In the genomic region with DNA sequence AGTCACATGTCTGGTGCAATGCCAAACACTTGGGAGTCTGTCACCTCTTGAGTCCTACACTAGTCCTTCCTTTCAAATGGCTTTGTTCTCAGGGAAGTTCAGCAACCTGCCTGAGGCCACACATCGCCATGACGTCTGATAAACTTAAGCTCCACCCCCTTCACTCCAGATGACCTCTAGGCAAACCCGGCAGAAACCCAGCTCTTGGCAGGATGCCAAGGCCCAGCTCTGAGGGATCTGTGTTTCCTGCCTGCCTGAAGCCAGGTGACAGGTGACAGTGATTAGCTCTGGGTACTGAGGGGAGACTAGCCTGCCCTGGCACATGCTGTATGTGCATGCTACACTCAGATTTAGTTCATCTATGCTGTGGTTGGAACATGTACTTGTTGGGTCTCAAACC, we compare ENCODE assay signal across 8 mouse cellular contexts. TPM values are rescaled to one million over a fixed set of nuclear protein-coding genes. Genes with fewer than 3 reads are reported as not detected.
DNase-seq lines count a peak whose midpoint lies in the region; ATAC-seq lines count a peak whose summit lies in the region.
"Had no signal": no experiment of that assay in that cellular context is flagged by ENCODE, and none has a peak within 500 bp of the region (broad histone marks: within the 10 kb centered on the region; RNA-seq: fewer than 3 reads in every experiment).

No protein-coding gene starts in this region.

- H3K27me3 ChIP-seq in limb, embryonic 12.5 days = no peaks in the 10 kb centered on the region
- H3K27me3 ChIP-seq in hindbrain, embryonic 11.5 days (ENCODE audit: control insufficient read depth, insufficient read depth, low read length) = no peaks in the 10 kb centered on the region
- H3K27me3 ChIP-seq: neural tube, embryonic 12.5 days had no signal

- no peak overlapping the region for H3K4me3 ChIP-seq in limb, embryonic 12.5 days (replicated peaks)
- H3K4me3 ChIP-seq in hindbrain, embryonic 11.5 days (ENCODE audit: low read depth, low read length) = no peak overlapping the region
- H3K4me3 ChIP-seq: neural tube, embryonic 12.5 days had no signal

- H3K9me3 ChIP-seq in limb, embryonic 12.5 days = no peaks in the 10 kb centered on the region
- H3K9me3 ChIP-seq in hindbrain, embryonic 11.5 days (ENCODE audit: control insufficient read depth, low read length) = no peaks in the 10 kb centered on the region
- H3K9me3 ChIP-seq: neural tube, embryonic 12.5 days had no signal

- peak overlapping the region; percentile 95 for H3K27ac ChIP-seq in limb, embryonic 12.5 days
- no peak overlapping the region for H3K27ac ChIP-seq in hindbrain, embryonic 11.5 days (ENCODE audit: low read depth, low read length)
- H3K27ac ChIP-seq: neural tube, embryonic 12.5 days had no signal

- ATAC-seq in limb, embryonic 12.5 days (ENCODE audit: insufficient number of reproducible peaks, insufficient read depth, low FRiP score, low TSS enrichment, low read depth) = 0 out of 2 replicates have a peak, but pooled peaks have one; percentile 24
- ATAC-seq in hindbrain, embryonic 11.5 days (ENCODE audit: low FRiP score) = no peak

- peak; percentile 63 for DNase-seq in retina, postnatal 1 day
- no peak for DNase-seq in retina, embryonic 14.5 days (ENCODE audit: low spot score)
- DNase-seq in hindlimb bud, embryonic 11.5 days (ENCODE audit: extremely low spot score, low read depth, low spot score) = peak; percentile 83
- DNase-seq in urinary bladder, postnatal 25 days (ENCODE audit: low spot score) = peak; percentile 29
- no peak for DNase-seq in hindbrain, embryonic 11.5 days (ENCODE audit: low spot score)
- no peak for DNase-seq in right cerebral cortex, postnatal 25 days

- 0 out of 2 replicates have a peak overlapping the region, but pooled peaks have one; percentile 46 for H3K4me2 ChIP-seq in limb, embryonic 12.5 days
- no peak overlapping the region for H3K4me2 ChIP-seq in hindbrain, embryonic 11.5 days (replicated peaks; ENCODE audit: low read depth, low read length)
- H3K4me2 ChIP-seq: neural tube, embryonic 12.5 days had no signal

- 0 out of 2 replicates have a peak overlapping the region, but pooled peaks have one; percentile 27 for H3K9ac ChIP-seq in limb, embryonic 12.5 days (replicated peaks)
- H3K9ac ChIP-seq in hindbrain, embryonic 11.5 days (ENCODE audit: low read depth, low read length) = no peak overlapping the region
- H3K9ac ChIP-seq: neural tube, embryonic 12.5 days had no signal

- WGBS in limb, embryonic 12.5 days = 2% methylated on average over 3 of the region's 3 CpGs
- 18% methylated on average over 3 of the region's 3 CpGs for WGBS in hindbrain, embryonic 11.5 days

- H3K36me3 ChIP-seq in limb, embryonic 12.5 days = peaks cover 8% of the 10 kb centered on the region
- H3K36me3 ChIP-seq in hindbrain, embryonic 11.5 days (ENCODE audit: control insufficient read depth, insufficient read depth, low read length) = no peaks in the 10 kb centered on the region
- H3K36me3 ChIP-seq: neural tube, embryonic 12.5 days had no signal

- peaks cover 100% of the 10 kb centered on the region for H3K4me1 ChIP-seq in limb, embryonic 12.5 days (replicated peaks)
- peaks cover 4% of the 10 kb centered on the region; the same call in 1 of the 2 replicates for H3K4me1 ChIP-seq in hindbrain, embryonic 11.5 days (replicated peaks; ENCODE audit: control insufficient read depth, insufficient read depth, low read length)

RNA-seq across cellular contexts. Expression of a gene that starts 33.2 kb away (rescaled TPM):
- 13.5 and 15.5 TPM in 2 replicates for polyA plus RNA-seq in limb, embryonic 12.5 days (2016; fragmentation: Nextera tagmentation; extraction: Ambion mirVana)
- 5.3 and 5.7 TPM in 2 replicates for polyA plus RNA-seq in hindbrain, embryonic 11.5 days (2014; fragmentation: Nextera tagmentation; extraction: Ambion mirVana)

RNA-seq across cellular contexts. Expression of a gene that starts 42.7 kb away (rescaled TPM):
- 26.6 and 27.4 TPM in 2 replicates for polyA plus RNA-seq in limb, embryonic 12.5 days (2016; fragmentation: Nextera tagmentation; extraction: Ambion mirVana)
- 3.5 and 4.4 TPM in 2 replicates for polyA plus RNA-seq in hindbrain, embryonic 11.5 days (2014; fragmentation: Nextera tagmentation; extraction: Ambion mirVana)

Comparison
In these comparisons a context has a peak if more than half of its experiments do, and no peak if none do; other contexts are left out.
1. DNase-seq: peak in retina, postnatal 1 day (single experiment), hindlimb bud, embryonic 11.5 days (single experiment) and urinary bladder, postnatal 25 days (single experiment); none in retina, embryonic 14.5 days (single experiment), hindbrain, embryonic 11.5 days (single experiment) and right cerebral cortex, postnatal 25 days (single experiment).